Mouse (Mus musculus) heart, embryonic 14.5 days (tissue): ENCODE results near the gene Tpp2. TPM values are rescaled to one million over a fixed set of nuclear protein-coding genes. Genes with fewer than 3 reads are reported as not detected.

ENCODE experiments used
- microRNA-seq: library from miRNA; unstranded; fragments of <30 nt; microRNA quantifications from one replicate; pipeline ENCODE4, GENCODE M21; 2016
- polyA plus RNA-seq: library from polyadenylated mRNA; unstranded; fragments of >200 nt; fragmentation: Nextera tagmentation; extraction: Ambion mirVana; gene quantifications from 2 replicates; pipeline ENCODE4 v1.2.1, GENCODE M21; 2014

Tpp2 gene
- polyA plus RNA-seq, 1 experiment from 2014 or later, result 49.8 TPM

Small RNA genes lying within 50 kb of the gene (microRNA-seq; reads per million reads assigned to microRNA genes)
- gene Gm24180, result not detected

Other genes starting within 250 kb of the Tpp2 start
- 12.7 and 19.0 TPM in 2 replicates for gene 1500015O10Rik, start 203.0 kb upstream of the Tpp2 start, polyA plus RNA-seq
- gene Uxs1, start 105.8 kb upstream of the Tpp2 start, polyA plus RNA-seq, result 10.5 and 11.3 TPM in 2 replicates
- gene Mettl21c, start 86.4 kb downstream of the Tpp2 start, polyA plus RNA-seq, result 0.28 and 0.47 TPM in 2 replicates
- gene Gm8251, start 128.3 kb downstream of the Tpp2 start, polyA plus RNA-seq, result 0.07 TPM in 1 of 2 replicates, not detected in the other
- gene Tex30, start 168.8 kb downstream of the Tpp2 start, polyA plus RNA-seq, result 66.1 and 69.7 TPM in 2 replicates
- gene Kdelc1, start 185.2 kb downstream of the Tpp2 start, polyA plus RNA-seq, result 44.6 and 48.8 TPM in 2 replicates
- gene Bivm, start 185.3 kb downstream of the Tpp2 start, polyA plus RNA-seq, result 12.2 and 15.3 TPM in 2 replicates
- 13.7 and 16.4 TPM in 2 replicates for gene Ercc5, start 214.1 kb downstream of the Tpp2 start, polyA plus RNA-seq